Mouse (Mus musculus): ENCODE measurements at regions not wholly inside any gene's neighbourhood (a gene's known extent, or its start where the extent isn't known, plus 50 kb on each side); places are given as distances from the start of the nearest gene placed in this dataset.
"Not testable (repeated sequence)": the region's sequence is repeated elsewhere in the genome, so short reads cannot be mapped to it uniquely, and the experiment has no call there.

GRCm38 (mm10) chr11:52471128-52471527, 74.9 kb downstream of the 9530068E07Rik start:
- not testable (repeated sequence) for TF ChIP-seq CTCF (IDR thresholded peaks at IDR 0.05; ENCODE audit: borderline replicate concordance, extremely low read depth, insufficient read depth, insufficient read length); POLR2A (IDR thresholded peaks at IDR 0.05; ENCODE audit: borderline replicate concordance, extremely low read depth, insufficient read depth, insufficient read length, poor library complexity, severe bottlenecking)
